Mouse (Mus musculus): ENCODE results near the gene Zfp941. TPM values are rescaled to one million over a fixed set of nuclear protein-coding genes. Genes with fewer than 3 reads are reported as not detected.

The Zfp941 gene
- polyA plus RNA-seq, 1 experiment from 2014 or later: 0.43 TPM

- no peaks in the 10 kb centered on the region for H3K36me3 ChIP-seq
- H3K27ac ChIP-seq: no peak overlapping the region
- H3K4me1 ChIP-seq: no peaks in the 10 kb centered on the region
- H3K27me3 ChIP-seq (replicated peaks): no peaks in the 10 kb centered on the region
- no peak for ATAC-seq
- H3K4me3 ChIP-seq: no peak overlapping the region
- no peak overlapping the region for H3K9ac ChIP-seq
- H3K9me3 ChIP-seq (replicated peaks): no peaks in the 10 kb centered on the region
- no peak overlapping the region for H3K4me2 ChIP-seq
These were observed 61.3 kb downstream of the Zfp941 start for GRCm38 (mm10) chr7:140760647-140761046.

Other genes with a start within 250 kb of the Zfp941 start
- not detected in 2 replicates for gene Olfr46, start 220.9 kb downstream of the Zfp941 start, polyA plus RNA-seq (2016; fragmentation: Nextera tagmentation; extraction: Ambion mirVana)
- gene Olfr61, start 193.2 kb downstream of the Zfp941 start, polyA plus RNA-seq (2016; fragmentation: Nextera tagmentation; extraction: Ambion mirVana): not detected in 2 replicates
- gene Olfr53, start 175.7 kb downstream of the Zfp941 start, polyA plus RNA-seq (2016; fragmentation: Nextera tagmentation; extraction: Ambion mirVana): not detected in 2 replicates
- gene Olfr539, start 162.2 kb downstream of the Zfp941 start, polyA plus RNA-seq (2016; fragmentation: Nextera tagmentation; extraction: Ambion mirVana): not detected in 2 replicates
- gene Olfr45, start 140.2 kb downstream of the Zfp941 start, polyA plus RNA-seq (2016; fragmentation: Nextera tagmentation; extraction: Ambion mirVana): not detected in 2 replicates
- gene Olfr541, start 124.9 kb downstream of the Zfp941 start, polyA plus RNA-seq (2016; fragmentation: Nextera tagmentation; extraction: Ambion mirVana): not detected in 2 replicates
- gene Cyp2e1, start 58.4 kb downstream of the Zfp941 start, polyA plus RNA-seq (2016; fragmentation: Nextera tagmentation; extraction: Ambion mirVana): not detected in 2 replicates
- gene Syce1, start 34.3 kb downstream of the Zfp941 start, polyA plus RNA-seq (2016; fragmentation: Nextera tagmentation; extraction: Ambion mirVana): 0.15 TPM in 1 of 2 replicates, not detected in the other
- 4.5 and 4.6 TPM in 2 replicates for gene Urah, start 12.8 kb upstream of the Zfp941 start, polyA plus RNA-seq (2016; fragmentation: Nextera tagmentation; extraction: Ambion mirVana)
- gene Scgb1c1, start 23.4 kb upstream of the Zfp941 start, polyA plus RNA-seq (2016; fragmentation: Nextera tagmentation; extraction: Ambion mirVana): not detected in 2 replicates
- 0.07 TPM in 1 of 2 replicates, not detected in the other for gene Odf3, start 25.6 kb upstream of the Zfp941 start, polyA plus RNA-seq (2016; fragmentation: Nextera tagmentation; extraction: Ambion mirVana)
- not detected in 2 replicates for gene Gm45785, start 34.2 kb upstream of the Zfp941 start, polyA plus RNA-seq (2016; fragmentation: Nextera tagmentation; extraction: Ambion mirVana)
- gene Ric8a, start 34.8 kb upstream of the Zfp941 start, polyA plus RNA-seq (2016; fragmentation: Nextera tagmentation; extraction: Ambion mirVana): 30.7 and 33.8 TPM in 2 replicates
- gene Bet1l, start 35.4 kb upstream of the Zfp941 start, polyA plus RNA-seq (2016; fragmentation: Nextera tagmentation; extraction: Ambion mirVana): 17.4 and 18.0 TPM in 2 replicates
- gene Psmd13, start 59.8 kb upstream of the Zfp941 start, polyA plus RNA-seq (2016; fragmentation: Nextera tagmentation; extraction: Ambion mirVana): 204 and 213 TPM in 2 replicates
- gene Sirt3, start 60.1 kb upstream of the Zfp941 start, polyA plus RNA-seq (2016; fragmentation: Nextera tagmentation; extraction: Ambion mirVana): 16.0 and 18.1 TPM in 2 replicates
- not detected in 2 replicates for gene Cox8b, start 78.3 kb upstream of the Zfp941 start, polyA plus RNA-seq (2016; fragmentation: Nextera tagmentation; extraction: Ambion mirVana)
- 1.1 and 1.4 TPM in 2 replicates for gene Nlrp6, start 98.7 kb upstream of the Zfp941 start, polyA plus RNA-seq (2016; fragmentation: Nextera tagmentation; extraction: Ambion mirVana)
- gene Pgghg, start 119.2 kb upstream of the Zfp941 start, polyA plus RNA-seq (2016; fragmentation: Nextera tagmentation; extraction: Ambion mirVana): 7.8 and 7.9 TPM in 2 replicates
- 0.94 and 0.99 TPM in 2 replicates for gene Ifitm5, start 128.1 kb upstream of the Zfp941 start, polyA plus RNA-seq (2016; fragmentation: Nextera tagmentation; extraction: Ambion mirVana)
- gene Gm45717, start 133.8 kb upstream of the Zfp941 start, polyA plus RNA-seq (2016; fragmentation: Nextera tagmentation; extraction: Ambion mirVana): not detected in 2 replicates
- gene Ifitm2, start 133.8 kb upstream of the Zfp941 start, polyA plus RNA-seq (2016; fragmentation: Nextera tagmentation; extraction: Ambion mirVana): 355 TPM in 2 replicates
- gene Ifitm1, start 145.0 kb upstream of the Zfp941 start, polyA plus RNA-seq (2016; fragmentation: Nextera tagmentation; extraction: Ambion mirVana): 19.5 and 23.4 TPM in 2 replicates
- 35.7 TPM in 2 replicates for gene Ifitm3, start 188.6 kb upstream of the Zfp941 start, polyA plus RNA-seq (2016; fragmentation: Nextera tagmentation; extraction: Ambion mirVana)
- gene Ifitm6, start 195.7 kb upstream of the Zfp941 start, polyA plus RNA-seq (2016; fragmentation: Nextera tagmentation; extraction: Ambion mirVana): 1.4 and 2.7 TPM in 2 replicates
- gene Gm17387, start 207.0 kb upstream of the Zfp941 start, polyA plus RNA-seq (2016; fragmentation: Nextera tagmentation; extraction: Ambion mirVana): not detected in 2 replicates
- 1.9 and 2.3 TPM in 2 replicates for gene B4galnt4, start 238.9 kb upstream of the Zfp941 start, polyA plus RNA-seq (2016; fragmentation: Nextera tagmentation; extraction: Ambion mirVana)

Data from liver, embryonic 12.5 days (tissue).